Mouse (Mus musculus): Measurements from ENCODE around the gene Lyzl4. TPM values are rescaled to one million over a fixed set of nuclear protein-coding genes. Genes with fewer than 3 reads are reported as not detected.

The Lyzl4 gene
- total and polyA plus RNA-seq, 2 experiments, result not detected

- Histone ChIP-seq H3K27me3 (ENCODE audit: control insufficient read depth, insufficient read depth, low read length) (no peaks in the 10 kb centered on the region), H3K36me3 (ENCODE audit: control insufficient read depth, insufficient read depth, low read length) (no peaks in the 10 kb centered on the region), H3K27ac (replicated peaks; ENCODE audit: insufficient read depth, low read depth, low read length) (no peak overlapping the region), H3K9ac (ENCODE audit: low read depth, low read length) (no peak overlapping the region), H3K79me2 (ENCODE audit: control insufficient read depth, insufficient read depth, low read length) (no peaks in the 10 kb centered on the region), H3K4me3 (ENCODE audit: insufficient read depth, low read depth, low read length) (no peak overlapping the region), H3K4me1 (ENCODE audit: control insufficient read depth, insufficient read depth, low read length) (no peaks in the 10 kb centered on the region)
- 79% methylated on average over 4 of the region's 4 CpGs for WGBS
- no peak for TF ChIP-seq POLR2A (IDR thresholded peaks at IDR 0.05; ENCODE audit: extremely low read depth, insufficient read depth, low read length)
- no peak for DNase-seq (ENCODE audit: extremely low read depth, low read depth, low spot score)
These were observed 94.5 kb downstream of the Lyzl4 start for GRCm38 (mm10) chr9:121547431-121547830.

- no peak for DNase-seq (ENCODE audit: extremely low read depth, low read depth, low spot score)
- TF ChIP-seq CTCF (IDR thresholded peaks at IDR 0.05; ENCODE audit: low read depth, low read length) (no peak), POLR2A (IDR thresholded peaks at IDR 0.05; ENCODE audit: extremely low read depth, insufficient read depth, low read length) (no peak)
- Histone ChIP-seq H3K4me3 (ENCODE audit: insufficient read depth, low read depth, low read length) (no peak overlapping the region), H3K27ac (replicated peaks; ENCODE audit: insufficient read depth, low read depth, low read length) (no peak overlapping the region), H3K27me3 (ENCODE audit: control insufficient read depth, insufficient read depth, low read length) (no peaks in the 10 kb centered on the region; the same call in 1 of the 2 replicates), H3K4me1 (ENCODE audit: control insufficient read depth, insufficient read depth, low read length) (no peaks in the 10 kb centered on the region), H3K9ac (ENCODE audit: low read depth, low read length) (no peak overlapping the region), H3K79me2 (ENCODE audit: control insufficient read depth, insufficient read depth, low read length) (no peaks in the 10 kb centered on the region), H3K36me3 (ENCODE audit: control insufficient read depth, insufficient read depth, low read length) (no peaks in the 10 kb centered on the region)
These were observed 100.4 kb downstream of the Lyzl4 start for GRCm38 (mm10) chr9:121541530-121541929.

GRCm38 (mm10) chr9:121532626-121533025, 109.3 kb downstream of the Lyzl4 start:
- 89% methylated on average over 9 of the region's 9 CpGs for WGBS
- H3K27ac ChIP-seq (replicated peaks; ENCODE audit: insufficient read depth, low read depth, low read length), result no peak overlapping the region
- H3K9ac ChIP-seq (ENCODE audit: low read depth, low read length), result no peak overlapping the region
- no peak overlapping the region for H3K4me3 ChIP-seq (ENCODE audit: insufficient read depth, low read depth, low read length)
- DNase-seq (ENCODE audit: extremely low read depth, low read depth, low spot score), result no peak
- no peaks in the 10 kb centered on the region; the same call in 1 of the 2 replicates for H3K27me3 ChIP-seq (ENCODE audit: control insufficient read depth, insufficient read depth, low read length)
- H3K4me1 ChIP-seq (ENCODE audit: control insufficient read depth, insufficient read depth, low read length), result no peaks in the 10 kb centered on the region
- H3K36me3 ChIP-seq (ENCODE audit: control insufficient read depth, insufficient read depth, low read length), result no peaks in the 10 kb centered on the region
- TF ChIP-seq CTCF (IDR thresholded peaks at IDR 0.05; ENCODE audit: low read depth, low read length) (no peak), POLR2A (IDR thresholded peaks at IDR 0.05; ENCODE audit: extremely low read depth, insufficient read depth, low read length) (no peak)
- H3K79me2 ChIP-seq (ENCODE audit: control insufficient read depth, insufficient read depth, low read length), result no peaks in the 10 kb centered on the region

DNA sequence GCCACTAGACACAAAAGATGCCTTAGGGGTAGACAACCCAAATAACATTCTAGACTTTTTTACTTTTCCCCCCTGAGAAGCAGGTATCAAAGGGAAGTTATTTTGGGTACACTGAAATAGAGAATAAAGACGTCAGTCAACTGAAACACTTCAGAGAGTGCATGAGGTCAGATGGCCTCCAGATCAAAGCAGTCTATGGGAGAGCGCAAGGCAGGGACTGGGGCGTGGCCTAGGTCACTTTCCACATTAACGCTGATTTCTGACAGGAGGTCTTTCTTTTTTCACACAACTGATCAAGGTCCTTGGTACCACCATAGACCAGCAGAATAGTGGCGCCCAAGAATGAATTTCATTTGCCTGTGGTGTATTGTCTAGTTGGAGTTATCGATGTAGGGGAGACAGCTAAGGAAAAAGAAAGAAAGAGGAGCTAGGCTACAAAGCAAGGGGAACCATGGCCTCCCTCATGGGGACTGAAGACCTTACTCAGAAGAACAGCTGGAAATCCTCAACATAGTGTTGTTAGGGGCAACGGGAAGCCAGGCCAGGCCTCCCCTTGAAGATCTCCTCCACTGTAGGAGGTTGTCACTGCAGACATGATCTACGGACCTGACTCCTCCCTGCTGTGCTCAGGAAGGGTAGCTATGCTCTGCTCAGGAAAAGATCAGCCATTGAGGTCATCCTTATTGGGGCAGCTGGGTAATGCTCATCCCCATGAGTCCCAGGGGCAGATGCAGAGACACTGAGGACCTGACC, 113.1 kb downstream of the Lyzl4 start:
- DNase-seq (ENCODE audit: extremely low read depth, low read depth, low spot score), result no peak
- no peak overlapping the region for H3K9ac ChIP-seq (ENCODE audit: low read depth, low read length)
- H3K4me3 ChIP-seq (ENCODE audit: insufficient read depth, low read depth, low read length), result no peak overlapping the region
- no peak for TF ChIP-seq CTCF (IDR thresholded peaks at IDR 0.05; ENCODE audit: low read depth, low read length)
- no peak for TF ChIP-seq POLR2A (IDR thresholded peaks at IDR 0.05; ENCODE audit: extremely low read depth, insufficient read depth, low read length)
- no peaks in the 10 kb centered on the region for H3K79me2 ChIP-seq (ENCODE audit: control insufficient read depth, insufficient read depth, low read length)
- no peaks in the 10 kb centered on the region for H3K4me1 ChIP-seq (ENCODE audit: control insufficient read depth, insufficient read depth, low read length)
- WGBS, result 78% methylated on average over 8 of the region's 8 CpGs
- H3K27ac ChIP-seq (replicated peaks; ENCODE audit: insufficient read depth, low read depth, low read length), result no peak overlapping the region
- H3K27me3 ChIP-seq (ENCODE audit: control insufficient read depth, insufficient read depth, low read length), result no peaks in the 10 kb centered on the region
- no peaks in the 10 kb centered on the region for H3K36me3 ChIP-seq (ENCODE audit: control insufficient read depth, insufficient read depth, low read length)

Other genes with a start within 250 kb of the Lyzl4 start
- not detected in 2 replicates for gene Cck, start 146.4 kb downstream of the Lyzl4 start, total RNA-seq (2014; rRNA removed)
- not detected in 2 replicates for gene Cck, start 146.4 kb downstream of the Lyzl4 start, polyA plus RNA-seq (2012; rRNA removed)
- gene Vipr1, start 620 bp upstream of the Lyzl4 start, total RNA-seq (2014; rRNA removed), result 22.2 and 25.4 TPM in 2 replicates
- gene Vipr1, start 620 bp upstream of the Lyzl4 start, polyA plus RNA-seq (2012; rRNA removed), result 16.7 and 16.9 TPM in 2 replicates
- gene Sec22c, start 63.4 kb upstream of the Lyzl4 start, total RNA-seq (2014; rRNA removed), result 3.7 and 4.1 TPM in 2 replicates
- gene Sec22c, start 63.4 kb upstream of the Lyzl4 start, polyA plus RNA-seq (2012; rRNA removed), result 5.7 and 9.5 TPM in 2 replicates
- gene Ss18l2, start 68.2 kb upstream of the Lyzl4 start, total RNA-seq (2014; rRNA removed), result 82.4 and 83.3 TPM in 2 replicates
- gene Ss18l2, start 68.2 kb upstream of the Lyzl4 start, polyA plus RNA-seq (2012; rRNA removed), result 35.2 and 56.8 TPM in 2 replicates
- 36.7 and 38.4 TPM in 2 replicates for gene Nktr, start 77.1 kb upstream of the Lyzl4 start, total RNA-seq (2014; rRNA removed)
- 13.0 and 27.2 TPM in 2 replicates for gene Nktr, start 77.1 kb upstream of the Lyzl4 start, polyA plus RNA-seq (2012; rRNA removed)
- 0.27 and 0.37 TPM in 2 replicates for gene Zfp651, start 117.2 kb upstream of the Lyzl4 start, total RNA-seq (2014; rRNA removed)
- 0.62 and 1.2 TPM in 2 replicates for gene Zfp651, start 117.2 kb upstream of the Lyzl4 start, polyA plus RNA-seq (2012; rRNA removed)
- gene Klhl40, start 135.5 kb upstream of the Lyzl4 start, total RNA-seq (2014; rRNA removed), result 0.18 TPM in 1 of 2 replicates, not detected in the other
- gene Klhl40, start 135.5 kb upstream of the Lyzl4 start, polyA plus RNA-seq (2012; rRNA removed), result not detected in 2 replicates
- 0.07 TPM in 1 of 2 replicates, not detected in the other for gene Hhatl, start 150.4 kb upstream of the Lyzl4 start, total RNA-seq (2014; rRNA removed)
- gene Hhatl, start 150.4 kb upstream of the Lyzl4 start, polyA plus RNA-seq (2012; rRNA removed), result not detected in 2 replicates
- not detected in 2 replicates for gene Ccdc13, start 197.4 kb upstream of the Lyzl4 start, total RNA-seq (2014; rRNA removed)
- gene Ccdc13, start 197.4 kb upstream of the Lyzl4 start, polyA plus RNA-seq (2012; rRNA removed), result not detected in 2 replicates
- gene Higd1a, start 216.3 kb upstream of the Lyzl4 start, total RNA-seq (2014; rRNA removed), result 45.6 and 65.6 TPM in 2 replicates
- gene Higd1a, start 216.3 kb upstream of the Lyzl4 start, polyA plus RNA-seq (2012; rRNA removed), result 14.7 and 20.2 TPM in 2 replicates